Mouse (Mus musculus) liver, embryonic 11.5 days (tissue): Measurements from ENCODE around the gene Dpysl5. TPM values are rescaled to one million over a fixed set of nuclear protein-coding genes. Genes with fewer than 3 reads are reported as not detected.

ENCODE experiments used
- ATAC-seq: fragments of 200-750 bp; cut with Nextera tagmentation; replicated peaks from 2 replicates; pipeline ENCODE4 v1.8.0; 2017; ENCODE audit warnings: moderate number of reproducible peaks, mild to moderate bottlenecking, moderate TSS enrichment, moderate library complexity; ENCODE audit not compliant: low FRiP score
- DNase-seq: peaks from one replicate; pipeline ENCODE4 v3.0.0-alpha.2; 2017; ENCODE audit warnings: low spot score
- H3K27ac ChIP-seq: fragments of 300-500 bp; sonication (generic); 2 replicates; pipeline ENCODE4 v1.5.1; 2014; ENCODE audit warnings: mild to moderate bottlenecking, low read depth, low read length, control low read depth
- H3K27me3 ChIP-seq: fragments of 300-500 bp; sonication (generic); replicated peaks from 2 replicates; pipeline ENCODE4 v1.6.1; 2014; ENCODE audit warnings: low read length, mixed read lengths; ENCODE audit not compliant: control insufficient read depth, insufficient read depth
- H3K36me3 ChIP-seq: fragments of 300-500 bp; sonication (generic); 2 replicates; pipeline ENCODE4 v1.6.1; 2014; ENCODE audit warnings: mild to moderate bottlenecking, low read length, moderate library complexity, mixed read lengths; ENCODE audit not compliant: control insufficient read depth, insufficient read depth
- H3K4me1 ChIP-seq: fragments of 300-500 bp; sonication (generic); replicated peaks from 2 replicates; pipeline ENCODE4 v1.6.1; 2014; ENCODE audit warnings: low read length, mixed read lengths; ENCODE audit not compliant: control insufficient read depth, insufficient read depth
- H3K4me2 ChIP-seq: fragments of 300-500 bp; sonication (generic); 2 replicates; pipeline ENCODE4 v1.6.1; 2014; ENCODE audit warnings: mild to moderate bottlenecking, control low read depth, moderate library complexity
- H3K4me3 ChIP-seq: fragments of 300-500 bp; sonication (generic); 2 replicates; pipeline ENCODE4 v1.5.1; 2014; ENCODE audit warnings: low read depth, low read length, control low read depth
- H3K9ac ChIP-seq: fragments of 300-500 bp; sonication (generic); 2 replicates; pipeline ENCODE4 v1.6.1; 2014; ENCODE audit warnings: low read depth, low read length, control low read depth
- H3K9me3 ChIP-seq: fragments of 300-500 bp; sonication (generic); 2 replicates; pipeline ENCODE4 v1.6.1; 2016; ENCODE audit warnings: low read length, inconsistent platforms, mixed read lengths; ENCODE audit not compliant: control insufficient read depth
- WGBS: fragments of 180-500 bp; shearing (Covaris S2); extraction: QIAGEN DNeasy Blood & Tissue Kit; methylation state at CpG from one replicate; pipeline ENCODE4 v1.1.7; 2014; 5-methylcytosine and 5-hydroxymethylcytosine counted together
- polyA plus RNA-seq: library from polyadenylated mRNA; unstranded; fragments of >200 nt; fragmentation: Nextera tagmentation; extraction: Ambion mirVana; gene quantifications from 2 replicates; pipeline ENCODE4 v1.2.1, GENCODE M21; 2014

The Dpysl5 gene
- polyA plus RNA-seq, 1 experiment from 2014 or later, result 1.6 TPM

- no peak for DNase-seq
- Histone ChIP-seq H3K4me1 (0 out of 2 replicates have a peak, but pooled peaks cover 9% of the 10 kb centered on the region), H3K27ac (no peak overlapping the region), H3K9me3 (no peaks in the 10 kb centered on the region), H3K4me3 (no peak overlapping the region), H3K9ac (no peak overlapping the region), H3K4me2 (no peak overlapping the region), H3K36me3 (no peaks in the 10 kb centered on the region), H3K27me3 (no peaks in the 10 kb centered on the region)
- 83% methylated on average over 12 of the region's 12 CpGs for WGBS
- ATAC-seq, result no peak
Observed at GRCm38 (mm10) chr5:30765596-30766370, 54.4 kb downstream of the Dpysl5 start.

- no peak for ATAC-seq
- no peaks in the 10 kb centered on the region for H3K36me3 ChIP-seq
- 71% methylated on average over 4 of the region's 4 CpGs for WGBS
- no peaks in the 10 kb centered on the region for H3K9me3 ChIP-seq
- no peaks in the 10 kb centered on the region for H3K27me3 ChIP-seq
- no peak overlapping the region for H3K9ac ChIP-seq
- H3K27ac ChIP-seq, result no peak overlapping the region
- no peak overlapping the region for H3K4me3 ChIP-seq
- DNase-seq, result no peak
- 0 out of 2 replicates have a peak, but pooled peaks cover 12% of the 10 kb centered on the region for H3K4me1 ChIP-seq
- no peak overlapping the region for H3K4me2 ChIP-seq
Observed at GRCm38 (mm10) chr5:30768082-30768481, 56.7 kb downstream of the Dpysl5 start.

GRCm38 (mm10) chr5:30768598-30768997, 57.2 kb downstream of the Dpysl5 start:
- WGBS, result 27% methylated on average over 9 of the region's 9 CpGs

GRCm38 (mm10) chr5:30769075-30769474, 57.7 kb downstream of the Dpysl5 start:
- Histone ChIP-seq H3K4me1 (0 out of 2 replicates have a peak, but pooled peaks cover 12% of the 10 kb centered on the region), H3K27ac (no peak overlapping the region), H3K27me3 (peaks cover 4% of the 10 kb centered on the region; the same call in 1 of the 2 replicates), H3K4me2 (0 out of 2 replicates have a peak overlapping the region, but pooled peaks have one; percentile 9), H3K36me3 (no peaks in the 10 kb centered on the region), H3K9me3 (no peaks in the 10 kb centered on the region), H3K9ac (no peak overlapping the region), H3K4me3 (no peak overlapping the region)
- DNase-seq (no peak), ATAC-seq (no peak)
- 77% methylated on average over 9 of the region's 9 CpGs for WGBS

More at GRCm38 (mm10) chr5:30768598-30768997, 57.2 kb downstream of the Dpysl5 start:
- Histone ChIP-seq H3K9me3 (no peaks in the 10 kb centered on the region), H3K27me3 (no peaks in the 10 kb centered on the region), H3K36me3 (no peaks in the 10 kb centered on the region), H3K9ac (no peak overlapping the region), H3K4me3 (no peak overlapping the region), H3K27ac (peak overlapping the region; percentile 13; the same call in 1 of the 2 replicates), H3K4me2 (0 out of 2 replicates have a peak overlapping the region, but pooled peaks have one; percentile 9), H3K4me1 (0 out of 2 replicates have a peak, but pooled peaks cover 12% of the 10 kb centered on the region)
- no peak for ATAC-seq
- DNase-seq, result no peak

- Histone ChIP-seq H3K27me3 (peaks cover 12% of the 10 kb centered on the region), H3K4me1 (0 out of 2 replicates have a peak, but pooled peaks cover 3% of the 10 kb centered on the region), H3K9ac (no peak overlapping the region), H3K27ac (no peak overlapping the region), H3K4me2 (peak overlapping the region; percentile 65), H3K36me3 (no peaks in the 10 kb centered on the region), H3K4me3 (peak overlapping the region; percentile 33), H3K9me3 (no peaks in the 10 kb centered on the region)
- WGBS, result 10% methylated on average over 20 of the region's 20 CpGs
- ATAC-seq, result no peak
- DNase-seq, result peak; percentile 71
Observed at GRCm38 (mm10) chr5:30774601-30775371, 63.4 kb downstream of the Dpysl5 start.

GRCm38 (mm10) chr5:30780699-30781098, 69.3 kb downstream of the Dpysl5 start:
- no peak overlapping the region for H3K9ac ChIP-seq
- no peak overlapping the region for H3K4me2 ChIP-seq
- H3K4me1 ChIP-seq, result no peaks in the 10 kb centered on the region
- H3K4me3 ChIP-seq, result no peak overlapping the region
- WGBS, result 76% methylated on average over 9 of the region's 9 CpGs
- no peak for ATAC-seq
- no peak overlapping the region for H3K27ac ChIP-seq
- no peaks in the 10 kb centered on the region for H3K27me3 ChIP-seq
- no peak for DNase-seq
- H3K9me3 ChIP-seq, result no peaks in the 10 kb centered on the region
- no peaks in the 10 kb centered on the region for H3K36me3 ChIP-seq

- ATAC-seq, result no peak
- Histone ChIP-seq H3K9ac (no peak overlapping the region), H3K27me3 (no peaks in the 10 kb centered on the region), H3K9me3 (no peaks in the 10 kb centered on the region), H3K4me1 (no peaks in the 10 kb centered on the region), H3K36me3 (no peaks in the 10 kb centered on the region), H3K27ac (no peak overlapping the region), H3K4me2 (no peak overlapping the region), H3K4me3 (no peak overlapping the region)
- 77% methylated on average over 3 of the region's 3 CpGs for WGBS
- no peak for DNase-seq
Observed at GRCm38 (mm10) chr5:30781147-30781546, 69.8 kb downstream of the Dpysl5 start.

- ATAC-seq, result no peak
- WGBS, result 74% methylated on average over 5 of the region's 5 CpGs
- Histone ChIP-seq H3K4me1 (no peaks in the 10 kb centered on the region), H3K9me3 (no peaks in the 10 kb centered on the region), H3K36me3 (no peaks in the 10 kb centered on the region), H3K27me3 (no peaks in the 10 kb centered on the region), H3K4me3 (no peak overlapping the region), H3K4me2 (no peak overlapping the region), H3K27ac (no peak overlapping the region), H3K9ac (no peak overlapping the region)
- DNase-seq, result no peak
Observed at GRCm38 (mm10) chr5:30787381-30787780, 76.0 kb downstream of the Dpysl5 start.
